Mouse (Mus musculus) limb, embryonic 14.5 days (tissue): Measurements from ENCODE around the gene Slc22a14. TPM values are rescaled to one million over a fixed set of nuclear protein-coding genes. Genes with fewer than 3 reads are reported as not detected.

Experiments used
- ATAC-seq: fragments of 200-750 bp; cut with Nextera tagmentation; 2 replicates; pipeline ENCODE4 v1.8.0; 2017; ENCODE audit warnings: low read depth, moderate number of reproducible peaks, moderate TSS enrichment; ENCODE audit not compliant: low FRiP score
- DNase-seq: peaks from one replicate; pipeline ENCODE4 v3.0.0-alpha.2; 2015; ENCODE audit warnings: low spot score
- H3K27ac ChIP-seq: fragments of 300-500 bp; sonication (generic); replicated peaks from 2 replicates; pipeline ENCODE4 v1.5.1; 2014; ENCODE audit warnings: low read depth, mild to moderate bottlenecking, low read length, moderate library complexity, mixed read lengths
- H3K27me3 ChIP-seq: fragments of 300-500 bp; sonication (generic); 2 replicates; pipeline ENCODE4 v1.6.1; 2014; ENCODE audit warnings: low read length, mixed read lengths; ENCODE audit not compliant: control insufficient read depth, insufficient read depth
- H3K36me3 ChIP-seq: fragments of 300-500 bp; sonication (generic); 2 replicates; pipeline ENCODE4 v1.6.1; 2014; ENCODE audit warnings: mild to moderate bottlenecking, low read length, moderate library complexity, mixed read lengths; ENCODE audit not compliant: control insufficient read depth, insufficient read depth
- H3K4me1 ChIP-seq: fragments of 300-500 bp; sonication (generic); 2 replicates; pipeline ENCODE4 v1.6.1; 2014; ENCODE audit warnings: antibody characterized with exemption, low read length, mixed read lengths; ENCODE audit not compliant: control insufficient read depth, insufficient read depth
- H3K4me2 ChIP-seq: fragments of 300-500 bp; sonication (generic); replicated peaks from 2 replicates; pipeline ENCODE4 v1.6.1; 2014; ENCODE audit warnings: low read depth, mild to moderate bottlenecking, low read length, moderate library complexity; ENCODE audit not compliant: severe bottlenecking
- H3K4me3 ChIP-seq: fragments of 300-500 bp; sonication (generic); replicated peaks from 2 replicates; pipeline ENCODE4 v1.5.1; 2014; ENCODE audit warnings: low read length
- H3K9ac ChIP-seq: fragments of 300-500 bp; sonication (generic); 2 replicates; pipeline ENCODE4 v1.6.1; 2014; ENCODE audit warnings: mild to moderate bottlenecking, low read depth, low read length, moderate library complexity; ENCODE audit not compliant: severe bottlenecking
- H3K9me3 ChIP-seq: fragments of 300-500 bp; sonication (generic); 2 replicates; pipeline ENCODE4 v1.6.1; 2016; ENCODE audit warnings: low read length; ENCODE audit not compliant: control insufficient read depth
- POLR2A ChIP-seq: fragments of 200-500 bp; IDR thresholded peaks from 2 replicates; pipeline ENCODE4 v1.8.0; 2012; ENCODE audit warnings: inconsistent platforms, mild to moderate bottlenecking, moderate library complexity, borderline replicate concordance; ENCODE audit not compliant: insufficient read depth, insufficient read length; ENCODE audit errors: extremely low read depth
- WGBS: fragments of 180-500 bp; shearing (Covaris S2); extraction: QIAGEN DNeasy Blood & Tissue Kit; methylation state at CpG from one replicate; pipeline ENCODE4 v1.1.7; 2014; 5-methylcytosine and 5-hydroxymethylcytosine counted together
- polyA plus RNA-seq, 2 experiments: library from polyadenylated mRNA; depleted of rRNA in 1 of 2; stranded (reverse) in 1 of 2; unstranded in 1 of 2; fragments of >200 nt; fragmentation: Nextera tagmentation in 1 of 2; extraction: Ambion mirVana in 1 of 2; gene quantifications; 2 replicates each; pipeline versions ENCODE4 v1.2.1 to v1.2.3; 2012 to 2014

Slc22a14 gene
- polyA plus RNA-seq, 2 experiments: 0.17 to 0.19 TPM

GRCm38 (mm10) chr9:119403236-119403641 lies 37.9 kb upstream of the Slc22a14 start:
- no peaks in the 10 kb centered on the region for H3K9me3 ChIP-seq
- TF ChIP-seq POLR2A: no peak
- H3K27me3 ChIP-seq: no peaks in the 10 kb centered on the region
- no peak for ATAC-seq
- under 1% methylated on average over 25 of the region's 26 CpGs for WGBS
- peaks cover 12% of the 10 kb centered on the region for H3K4me1 ChIP-seq
- H3K9ac ChIP-seq: peak overlapping the region; percentile 98
- no peaks in the 10 kb centered on the region for H3K36me3 ChIP-seq
- peak; percentile 32 for DNase-seq
- H3K27ac ChIP-seq: peak overlapping the region; percentile 95; the same call in 1 of the 2 replicates
- H3K4me2 ChIP-seq: peak overlapping the region; percentile 97
- peak overlapping the region; percentile 84 for H3K4me3 ChIP-seq

GRCm38 (mm10) chr9:119402253-119403235 lies 37.2 kb upstream of the Slc22a14 start:
- no peaks in the 10 kb centered on the region for H3K36me3 ChIP-seq
- ATAC-seq (peak; percentile 62), DNase-seq (peak; percentile 49)
- TF ChIP-seq POLR2A: 0 out of 2 replicates have a peak, but pooled peaks have one; percentile 27
- no peaks in the 10 kb centered on the region for H3K9me3 ChIP-seq
- H3K27me3 ChIP-seq: no peaks in the 10 kb centered on the region
- H3K27ac ChIP-seq: peak overlapping the region; percentile 95
- H3K4me3 ChIP-seq: peak overlapping the region; percentile 84
- H3K4me2 ChIP-seq: peak overlapping the region; percentile 97
- under 1% methylated on average over 98 of the region's 127 CpGs for WGBS
- H3K4me1 ChIP-seq: peaks cover 12% of the 10 kb centered on the region
- H3K9ac ChIP-seq: peak overlapping the region; percentile 98

GRCm38 (mm10) chr9:119401801-119402214 lies 36.5 kb upstream of the Slc22a14 start, which contains the start of gene Acvr2b:
Gene Acvr2b (plus strand): TSS chr9:119402118.
- ATAC-seq (peak; percentile 93), DNase-seq (peak; percentile 95)
- Histone ChIP-seq H3K27me3 (no peaks in the 10 kb centered on the region), H3K9ac (peak within 1 kb of the TSS; percentile 98), H3K4me1 (peaks cover 12% of the 10 kb centered on the region), H3K27ac (peak within 1 kb of the TSS; percentile 95), H3K4me3 (peak within 1 kb of the TSS; percentile 84), H3K9me3 (no peaks in the 10 kb centered on the region), H3K4me2 (peak within 1 kb of the TSS; percentile 97), H3K36me3 (no peaks in the 10 kb centered on the region)
- WGBS: 1% methylated on average over 15 of the region's 32 CpGs
- TF ChIP-seq POLR2A: no peak

- peak overlapping the region; percentile 84 for H3K4me3 ChIP-seq
- H3K4me2 ChIP-seq: peak overlapping the region; percentile 97
- no peaks in the 10 kb centered on the region for H3K36me3 ChIP-seq
- peaks cover 12% of the 10 kb centered on the region for H3K4me1 ChIP-seq
- no peaks in the 10 kb centered on the region for H3K27me3 ChIP-seq
- no peak overlapping the region for H3K9ac ChIP-seq
- no peak for ATAC-seq
- H3K27ac ChIP-seq: no peak overlapping the region
- no peak for TF ChIP-seq POLR2A
- no peaks in the 10 kb centered on the region for H3K9me3 ChIP-seq
- 4% methylated on average over 7 of the region's 7 CpGs for WGBS
- DNase-seq: no peak
Observed at GRCm38 (mm10) chr9:119401351-119401750, 36.0 kb upstream of the Slc22a14 start.

GRCm38 (mm10) chr9:119394808-119395207 lies 29.5 kb upstream of the Slc22a14 start:
- Histone ChIP-seq H3K27ac (no peak overlapping the region), H3K9ac (no peak overlapping the region), H3K4me1 (no peaks in the 10 kb centered on the region), H3K9me3 (no peaks in the 10 kb centered on the region), H3K36me3 (0 out of 2 replicates have a peak, but pooled peaks cover 5% of the 10 kb centered on the region), H3K27me3 (no peaks in the 10 kb centered on the region), H3K4me3 (no peak overlapping the region), H3K4me2 (no peak overlapping the region)
- ATAC-seq: no peak
- WGBS: 70% methylated on average over 1 of the region's 1 CpGs
- no peak for TF ChIP-seq POLR2A
- no peak for DNase-seq
